Mouse (Mus musculus) adipocyte (in vitro differentiated cells): ENCODE results near the gene Gm37240.

Experiments
- DNase-seq: peaks from one replicate; pipeline ENCODE4 v3.0.0-alpha.2; 2016; ENCODE audit warnings: low spot score

The Gm37240 gene

GRCm38 (mm10) chr3:84951698-84952097 is 935.6 kb downstream of the Gm37240 start:
- no peak for DNase-seq

- DNase-seq, result no peak
Measured at GRCm38 (mm10) chr3:84949387-84949786, 937.9 kb downstream of the Gm37240 start.

GRCm38 (mm10) chr3:84946381-84946780 is 940.9 kb downstream of the Gm37240 start:
- no peak for DNase-seq

GRCm38 (mm10) chr3:84944933-84945332 is 942.4 kb downstream of the Gm37240 start:
- DNase-seq, result no peak

- no peak for DNase-seq
Measured at GRCm38 (mm10) chr3:84937360-84938355, 949.7 kb downstream of the Gm37240 start.

GRCm38 (mm10) chr3:84936956-84937355 is 950.4 kb downstream of the Gm37240 start:
- no peak for DNase-seq

DNA sequence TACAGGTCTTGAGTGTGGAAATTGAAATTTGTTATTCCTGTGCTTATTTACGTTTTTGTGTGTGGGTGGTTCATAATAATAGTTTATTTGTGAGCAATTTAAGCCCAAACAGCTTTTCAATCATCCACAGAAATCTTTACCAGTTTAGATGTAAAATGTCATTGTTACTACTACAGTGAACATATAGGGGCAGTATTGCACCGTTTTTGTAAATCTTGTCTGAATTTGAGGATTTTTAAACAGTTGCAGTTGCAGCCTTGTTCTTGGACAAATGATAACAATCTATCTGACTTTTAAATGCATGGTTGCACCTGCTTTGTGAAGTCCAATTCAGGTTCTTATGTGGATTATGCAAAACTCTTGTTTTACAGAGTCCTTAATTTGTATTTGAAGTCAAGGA is 951.1 kb downstream of the Gm37240 start:
- DNase-seq, result peak; percentile 49

GRCm38 (mm10) chr3:84935729-84936128 is 951.6 kb downstream of the Gm37240 start:
- peak; percentile 77 for DNase-seq

- no peak for DNase-seq
Measured at GRCm38 (mm10) chr3:84930683-84931082, 956.6 kb downstream of the Gm37240 start.

DNA sequence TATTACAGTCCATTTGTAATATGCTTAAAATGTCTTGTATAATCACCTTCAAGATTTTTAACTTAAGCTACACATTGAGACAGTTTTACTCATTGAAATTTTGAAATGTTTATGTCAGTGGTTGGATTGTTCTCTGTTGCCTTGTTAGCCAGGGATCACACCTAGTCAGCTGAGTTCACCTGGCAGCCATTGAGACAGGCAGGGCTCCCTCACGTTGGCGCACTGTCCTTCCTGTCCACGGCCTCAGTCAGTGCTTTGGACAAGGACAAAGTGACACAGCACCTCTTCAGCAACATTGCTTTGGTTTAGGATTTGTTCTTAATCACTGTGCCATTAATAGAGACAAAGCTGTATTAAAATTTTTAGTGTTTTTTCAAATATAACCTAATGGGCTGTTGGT is 958.1 kb downstream of the Gm37240 start:
- no peak for DNase-seq

- DNase-seq, result no peak
Measured at GRCm38 (mm10) chr3:84927901-84928300, 959.4 kb downstream of the Gm37240 start.

GRCm38 (mm10) chr3:84927168-84927794 is 960.0 kb downstream of the Gm37240 start:
- no peak for DNase-seq

DNA sequence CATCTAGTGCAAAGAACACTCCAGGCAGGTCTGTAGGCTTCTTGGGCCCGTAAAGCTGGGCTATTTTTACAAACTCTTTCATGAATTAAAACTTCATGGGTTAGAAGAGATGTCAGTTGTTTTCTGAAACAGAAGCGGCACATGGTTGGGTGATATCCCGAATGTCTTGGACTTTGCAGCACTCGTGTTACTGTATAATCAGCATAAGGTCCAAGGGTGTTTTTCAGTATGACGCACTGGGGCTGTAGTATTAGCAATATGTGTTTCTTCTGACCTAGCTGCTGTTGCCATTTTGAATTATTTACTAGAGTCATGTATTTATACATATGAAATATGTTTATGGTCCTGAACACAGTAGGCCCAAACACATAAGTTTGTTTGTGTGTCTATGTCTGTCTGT is 961.2 kb downstream of the Gm37240 start:
- no peak for DNase-seq

DNA sequence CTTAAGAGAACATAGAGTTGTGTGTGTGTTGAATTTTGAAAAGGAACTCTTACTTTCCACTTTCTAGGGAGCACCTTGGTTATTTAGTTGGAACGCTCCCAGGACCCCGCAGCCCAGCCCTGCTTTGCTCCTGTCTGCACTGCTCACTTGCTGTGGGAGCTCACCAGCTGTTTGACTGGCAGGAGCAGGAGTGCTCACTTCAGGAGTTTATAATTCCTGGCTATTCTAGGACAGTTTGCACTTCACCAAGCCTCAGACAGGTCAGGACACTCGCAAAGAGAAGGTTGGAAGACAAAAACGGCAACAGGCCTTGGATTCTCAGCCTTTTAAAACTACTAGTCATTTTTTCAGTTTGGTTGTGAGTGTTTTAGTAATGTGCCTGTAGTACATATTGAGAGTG is 962.1 kb downstream of the Gm37240 start:
- no peak for DNase-seq

- DNase-seq, result no peak
Measured at GRCm38 (mm10) chr3:84923670-84924069, 963.6 kb downstream of the Gm37240 start.

- peak; percentile 46 for DNase-seq
Measured at GRCm38 (mm10) chr3:84923256-84923655, 964.1 kb downstream of the Gm37240 start.

GRCm38 (mm10) chr3:84921704-84922420 is 965.5 kb downstream of the Gm37240 start:
- peak; percentile 70 for DNase-seq

GRCm38 (mm10) chr3:84917903-84918679 is 969.2 kb downstream of the Gm37240 start:
- no peak for DNase-seq

DNA sequence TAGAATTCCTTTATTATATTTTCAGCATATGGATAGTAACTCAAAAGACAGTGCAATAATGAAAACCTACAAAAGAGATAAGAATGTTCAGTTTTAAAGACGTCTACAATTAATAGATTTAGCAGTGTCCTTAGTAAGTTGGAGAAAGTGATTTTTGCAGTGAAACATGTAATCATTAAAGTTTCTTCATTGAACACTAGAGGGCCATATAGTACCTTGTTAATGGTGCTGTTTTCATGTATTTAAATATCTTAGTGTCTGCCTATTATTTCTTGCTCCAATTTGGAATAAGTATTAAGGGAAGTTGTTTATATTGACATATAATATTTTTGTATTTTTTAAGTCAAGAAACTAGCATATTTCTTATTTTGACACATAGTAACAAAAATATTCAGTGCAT is 973.0 kb downstream of the Gm37240 start:
- peak; percentile 13 for DNase-seq

- DNase-seq, result peak; percentile 34
Measured at GRCm38 (mm10) chr3:84906528-84906927, 980.8 kb downstream of the Gm37240 start.

- no peak for DNase-seq
Measured at GRCm38 (mm10) chr3:84897952-84898351, 989.4 kb downstream of the Gm37240 start.

- DNase-seq, result peak; percentile 8
Measured at GRCm38 (mm10) chr3:84890983-84891382, 996.3 kb downstream of the Gm37240 start.
